Mouse (Mus musculus) lung, postnatal 0 days (tissue): ENCODE measurements at regions not wholly inside any gene's neighbourhood (a gene's known extent, or its start where the extent isn't known, plus 50 kb on each side); places are given as distances from the start of the nearest gene placed in this dataset.

ENCODE experiments used
- CTCF ChIP-seq: IDR thresholded peaks from 2 replicates; pipeline ENCODE4 v1.5.1; 2016; ENCODE audit warnings: antibody characterized with exemption, mild to moderate bottlenecking
- EP300 ChIP-seq: IDR thresholded peaks from 2 replicates; pipeline ENCODE4 v1.6.1; 2016; ENCODE audit warnings: antibody characterized with exemption, mild to moderate bottlenecking, control low read depth

DNA sequence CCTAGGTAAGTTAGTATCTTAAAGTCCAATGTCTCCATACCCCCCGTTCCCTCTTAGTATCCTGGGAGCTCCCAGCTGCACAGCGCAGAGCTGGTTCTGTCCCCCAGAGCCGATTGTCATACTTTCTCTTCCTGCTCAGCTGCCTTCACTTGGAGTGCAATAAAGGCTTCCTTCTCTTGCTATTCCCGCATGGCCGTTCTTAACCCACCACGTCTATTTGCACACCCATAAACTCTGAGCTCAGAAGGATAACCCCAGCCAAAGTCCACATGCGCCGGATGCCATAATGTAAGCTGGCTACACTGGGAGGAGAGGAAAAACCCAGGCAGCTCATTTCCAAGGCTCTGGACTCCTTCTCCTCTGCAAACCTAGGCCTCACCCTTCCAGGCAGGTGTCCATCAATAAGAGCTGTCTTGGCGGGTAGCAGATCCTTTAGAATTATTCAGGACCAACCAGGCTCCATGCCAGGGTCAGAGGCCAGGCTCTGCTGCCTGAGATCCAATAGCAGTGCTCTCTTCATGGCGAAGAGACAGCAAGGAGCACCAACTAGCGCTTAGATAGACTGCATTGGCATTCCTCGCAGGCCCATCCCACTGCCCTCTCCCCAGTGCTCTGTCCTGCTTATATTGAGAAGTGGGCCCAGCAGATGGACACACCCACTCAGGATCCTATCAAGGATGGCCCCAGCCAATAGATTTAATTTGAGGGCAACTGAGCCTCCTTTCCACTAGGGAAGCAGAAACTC lies 204.4 kb downstream of the Gm45692 start:
- TF ChIP-seq EP300 (no peak), CTCF (no peak)
